Mouse (Mus musculus) CD8-positive naive resting alpha-beta T cell, adult 2 months (primary cell): ENCODE data around the gene Zfyve27.

Source experiments
- DNase-seq, 2 experiments: peaks; one replicate each; pipeline ENCODE4 v3.0.0; 2022; ENCODE audit warnings: low read depth in 2 of 2, low spot score in 2 of 2

The Zfyve27 gene

DNA sequence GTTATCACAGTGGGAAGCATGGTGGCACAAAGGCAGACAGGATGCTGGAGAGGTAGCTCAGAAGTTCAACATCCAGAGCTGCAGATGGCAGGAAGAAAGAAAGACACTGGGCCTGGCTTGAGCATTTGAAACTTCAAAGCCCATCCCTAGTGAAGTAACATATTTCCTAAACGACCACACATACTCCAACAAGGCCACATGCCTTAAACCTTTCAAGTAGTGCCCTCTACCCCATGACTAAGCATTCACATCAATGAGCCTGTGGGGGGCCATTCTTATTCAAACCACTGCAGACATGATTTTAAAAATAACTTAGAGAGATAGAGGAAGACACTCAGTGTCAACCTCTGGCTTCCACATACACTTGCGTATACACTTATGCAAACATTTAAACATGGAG is 21.0 kb upstream of the Zfyve27 start:
- no peak for DNase-seq

DNA sequence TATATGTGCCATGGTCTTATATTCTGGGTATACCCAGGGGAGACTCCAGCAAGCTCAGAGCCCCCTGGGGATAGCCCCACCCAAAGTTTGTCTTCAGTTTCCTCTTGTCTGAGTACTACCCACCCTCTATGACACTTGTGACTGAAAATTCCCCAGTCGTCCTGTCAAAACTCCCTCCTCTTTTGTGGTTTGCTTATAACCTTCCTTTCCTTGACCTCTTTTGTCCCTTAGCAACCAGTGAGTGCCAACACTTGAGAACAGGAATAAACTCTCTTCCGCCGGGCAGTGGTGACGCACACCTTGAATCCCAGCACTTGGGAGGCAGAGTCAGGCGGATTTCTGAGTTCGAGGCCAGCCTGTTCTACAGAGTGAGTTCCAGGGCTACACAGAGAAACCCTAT is 19.7 kb upstream of the Zfyve27 start:
- DNase-seq, result no peak

DNA sequence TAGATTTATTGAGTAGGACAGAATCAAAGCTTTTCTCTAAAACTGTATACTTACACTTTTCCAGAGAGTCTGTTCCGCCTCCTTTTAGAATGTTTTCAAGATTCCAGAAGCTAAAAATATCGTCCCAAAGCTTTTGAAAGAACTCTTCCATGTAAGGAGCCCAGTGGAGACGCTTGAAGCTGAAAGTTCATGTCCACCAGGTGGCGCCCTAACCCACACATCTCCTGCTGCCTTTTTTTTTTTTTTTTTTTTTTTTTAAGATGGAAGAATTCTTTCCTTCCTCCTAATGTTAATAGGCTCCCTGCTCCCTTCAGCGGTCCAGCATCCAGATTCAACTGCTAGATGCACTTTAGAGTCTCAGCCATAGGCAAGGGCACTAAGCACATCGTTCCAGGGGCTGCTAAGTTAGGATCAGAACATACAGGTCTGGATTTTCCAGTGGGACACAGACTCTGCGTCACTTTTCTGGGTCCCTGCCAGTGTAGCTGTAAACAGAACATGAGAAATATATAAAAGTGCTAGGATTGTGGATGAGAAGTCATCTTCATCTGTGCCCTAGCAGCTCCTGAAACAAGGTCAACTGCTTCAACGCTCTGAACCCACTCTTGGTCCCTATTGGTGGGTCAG is 19.1 kb upstream of the Zfyve27 start:
- peak; percentile 68 to 80 for DNase-seq

DNA sequence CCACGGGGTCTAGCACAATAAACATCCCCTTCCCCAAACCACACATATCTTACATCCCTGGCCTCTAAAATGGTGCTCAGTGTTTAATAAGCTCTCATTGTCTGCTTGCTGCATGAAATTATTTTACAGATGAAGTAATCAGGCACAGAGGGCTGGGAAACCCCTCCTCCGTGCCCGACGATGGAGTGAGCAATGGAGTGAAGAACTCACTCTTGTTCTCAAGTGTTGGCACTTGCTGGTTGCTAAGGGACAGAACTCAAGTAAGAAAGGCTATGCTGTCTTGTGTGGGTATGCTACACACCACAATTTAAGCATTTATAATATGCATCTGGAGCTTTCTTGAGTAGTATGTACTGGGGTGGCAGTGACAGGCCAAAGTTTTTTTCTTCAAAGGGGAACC is 18.5 kb upstream of the Zfyve27 start:
- DNase-seq, result no peak

DNA sequence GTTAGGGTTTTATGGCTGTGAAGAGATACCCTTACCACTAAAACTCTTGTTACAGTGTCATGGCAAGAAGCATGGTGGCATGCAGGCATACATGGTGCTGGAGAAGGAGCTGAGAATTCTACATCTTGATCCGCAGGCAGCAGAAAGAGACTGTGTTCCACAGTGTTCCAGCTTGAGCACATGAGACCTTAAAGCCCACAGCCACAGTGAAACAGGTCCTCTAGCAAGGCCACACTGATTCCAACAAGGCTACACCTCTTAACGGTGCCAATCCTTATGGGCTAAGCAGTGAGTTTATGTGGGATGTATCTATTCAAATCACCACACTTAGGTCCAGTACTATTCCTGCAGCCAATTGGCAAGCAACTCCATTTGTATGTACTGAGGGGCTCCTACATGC is 18.0 kb upstream of the Zfyve27 start:
- no peak for DNase-seq

DNA sequence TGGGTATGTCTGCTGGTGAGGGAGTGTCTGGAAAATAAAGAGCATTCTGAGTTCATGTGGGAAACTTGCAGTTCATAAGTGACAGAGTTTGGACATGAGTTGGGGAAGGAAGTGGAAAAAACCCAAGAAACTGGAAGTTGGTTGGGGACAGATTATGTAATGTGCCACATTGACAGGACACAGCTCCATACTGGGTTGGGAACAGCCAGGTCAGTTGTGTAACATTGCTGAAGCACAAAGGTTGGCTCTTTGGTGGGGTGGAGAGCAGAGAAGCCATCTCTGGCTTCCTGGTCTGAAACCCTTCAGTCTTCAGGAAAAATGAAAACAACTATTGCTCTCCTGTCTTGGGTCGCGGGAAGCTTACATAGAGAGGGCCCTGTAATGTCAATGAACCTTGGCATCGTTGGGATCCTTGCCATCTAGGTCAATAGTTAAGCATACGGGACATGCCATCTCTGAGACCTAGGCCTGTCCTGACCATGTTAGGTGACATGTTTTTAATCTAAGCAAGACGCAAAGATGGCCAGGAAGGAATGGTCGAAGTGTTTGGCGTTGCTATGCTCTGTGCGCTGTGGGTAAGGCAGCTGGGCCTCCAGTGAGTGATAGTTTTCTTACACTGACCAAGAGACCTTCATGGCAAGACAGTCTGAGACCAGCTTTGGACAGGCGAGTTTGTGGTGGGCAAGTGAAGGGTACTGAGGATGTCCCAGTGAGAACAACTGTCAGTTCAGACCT is 17.3 kb upstream of the Zfyve27 start:
- no peak for DNase-seq

DNA sequence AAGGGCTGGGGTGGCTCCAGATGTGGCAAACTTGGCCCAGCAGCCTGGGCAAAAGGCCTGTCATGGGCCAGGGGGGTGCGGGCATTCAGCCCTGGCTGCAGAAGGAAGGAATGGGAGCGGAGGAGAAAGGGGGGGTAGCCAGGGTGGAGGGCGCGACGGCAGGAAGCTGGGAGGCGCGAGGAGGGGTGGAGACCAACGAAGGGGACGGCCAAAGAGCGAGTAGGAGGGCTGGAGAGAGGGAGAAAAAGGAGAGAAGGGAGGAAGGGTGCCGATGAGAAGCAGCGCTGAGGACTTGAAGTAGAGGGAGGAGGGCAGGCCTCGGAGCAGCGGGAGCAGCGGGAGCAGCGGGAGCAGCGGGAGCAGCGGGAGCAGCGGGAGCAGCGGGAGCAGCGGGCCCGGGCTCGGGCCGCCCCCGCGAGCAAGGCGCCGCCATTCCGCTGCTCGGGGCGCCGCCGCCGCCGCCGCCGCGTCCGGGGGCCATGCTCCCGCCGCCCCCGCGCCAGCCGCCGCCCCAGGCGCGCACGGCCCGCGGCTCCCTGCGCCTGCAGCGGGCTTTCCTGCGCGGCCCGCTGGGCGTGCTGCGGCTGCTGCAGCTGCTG is 16.5 kb upstream of the Zfyve27 start, which contains the start of gene Marveld1:
Gene Marveld1 (plus strand): TSS at position 231 of the 599 bp plus-strand sequence.
- no peak for DNase-seq

DNA sequence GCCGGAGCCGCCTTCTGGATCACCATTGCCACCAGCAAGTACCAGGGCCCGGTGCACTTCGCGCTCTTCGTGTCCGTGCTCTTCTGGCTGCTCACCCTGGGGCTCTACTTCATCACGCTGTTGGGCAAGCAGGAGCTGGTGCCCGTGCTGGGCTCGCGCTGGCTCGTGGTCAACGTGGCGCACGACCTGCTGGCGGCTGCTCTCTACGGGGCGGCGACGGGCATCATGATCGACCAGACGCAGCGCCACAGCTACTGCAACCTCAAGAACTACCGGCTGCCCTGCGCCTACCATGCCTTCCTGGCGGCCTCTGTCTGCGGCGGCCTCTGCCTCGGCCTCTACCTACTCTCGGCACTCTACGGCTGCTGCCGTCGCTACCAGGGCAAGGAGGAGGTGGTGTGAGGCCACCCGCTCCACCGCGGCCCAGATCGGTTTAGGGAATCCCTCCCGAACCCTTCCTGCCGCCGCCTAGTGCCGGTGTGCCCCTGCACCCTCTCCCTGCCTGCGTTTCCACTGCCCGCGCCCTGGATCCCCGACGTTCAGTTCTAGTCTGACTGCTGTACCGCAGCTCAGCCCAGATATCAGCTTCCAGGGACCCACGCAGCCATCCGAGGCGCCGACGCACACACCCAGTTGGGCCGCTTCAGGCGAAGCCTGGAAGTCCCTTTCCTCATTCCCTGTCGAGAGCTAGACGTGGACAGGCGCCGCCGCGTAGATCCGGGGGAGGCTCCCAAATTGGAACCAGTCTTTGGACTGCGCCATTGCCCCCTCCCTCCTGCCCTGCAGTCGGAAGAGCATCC is 15.8 kb upstream of the Zfyve27 start:
- DNase-seq, result peak; percentile 19 to 31

DNA sequence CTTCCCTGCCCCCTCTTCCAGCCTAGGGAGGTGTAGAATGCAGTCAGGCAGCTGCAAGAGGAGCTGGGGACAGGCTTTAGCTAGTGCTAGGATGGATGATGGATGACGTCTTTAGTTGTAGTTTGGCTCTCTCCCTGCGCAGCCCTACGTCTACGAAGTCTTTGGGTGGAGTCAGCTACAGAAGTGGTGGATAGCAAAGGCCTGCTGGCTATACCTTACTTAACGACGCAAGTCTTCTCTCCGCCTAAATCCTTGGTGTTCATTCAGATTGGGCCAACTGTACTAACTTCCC is 15.2 kb upstream of the Zfyve27 start:
- DNase-seq, result no peak

DNA sequence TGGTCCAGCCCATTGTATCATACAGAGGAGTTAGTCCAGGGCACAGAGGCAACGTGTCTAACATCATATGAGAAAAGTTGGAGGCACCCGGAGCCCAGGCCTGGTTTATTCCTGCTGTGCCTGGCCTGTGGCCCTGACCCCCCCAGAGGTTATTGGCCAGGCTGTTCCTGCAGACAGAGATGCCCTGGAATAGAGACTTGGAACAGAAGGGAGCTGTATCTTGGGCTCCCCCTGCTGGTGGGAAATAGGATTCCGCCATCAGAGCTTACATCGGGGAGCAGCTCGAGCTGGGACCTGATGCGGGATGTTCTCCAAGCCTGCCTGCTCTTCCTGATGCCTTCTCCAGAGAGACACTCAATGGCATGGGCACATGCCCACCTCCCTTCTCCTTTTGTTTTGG is 11.8 kb upstream of the Zfyve27 start:
- peak; percentile 69 to 73 for DNase-seq

DNA sequence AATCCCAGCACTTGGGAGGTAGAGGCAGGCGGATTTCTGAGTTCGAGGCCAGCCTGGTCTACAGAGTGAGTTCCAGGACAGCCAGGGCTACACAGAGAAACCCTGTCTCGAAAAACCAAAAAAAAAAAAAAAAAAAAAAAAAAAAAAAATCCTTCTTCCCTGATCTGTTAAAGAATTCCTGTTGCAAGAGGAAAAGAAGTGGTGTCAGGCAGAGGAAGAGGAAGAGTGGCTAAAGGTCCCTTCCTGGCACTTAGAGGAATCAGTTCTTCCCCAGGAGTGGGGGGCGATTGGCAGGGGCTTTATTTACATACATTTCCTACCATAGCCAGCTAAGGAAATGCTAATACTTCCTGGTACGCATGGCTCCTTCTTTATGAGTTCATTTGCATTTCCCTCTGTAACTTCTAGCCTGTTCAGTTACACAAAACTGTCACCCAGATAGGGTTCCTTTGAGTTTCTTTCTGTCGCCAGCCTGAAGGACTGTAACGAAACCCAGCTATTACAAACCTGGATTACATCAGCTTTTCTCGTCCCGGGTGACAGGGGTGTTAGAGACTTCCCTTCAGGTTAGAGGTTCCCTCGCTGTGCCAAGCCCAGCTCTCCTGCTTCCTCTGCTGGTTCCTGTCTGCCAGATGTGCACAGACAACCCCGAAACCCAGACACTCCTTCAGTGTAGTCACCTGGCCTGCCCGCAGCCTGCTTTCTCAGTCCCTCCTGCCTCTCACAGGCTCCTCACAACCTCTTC is 6.1 kb upstream of the Zfyve27 start:
- no peak for DNase-seq

DNA sequence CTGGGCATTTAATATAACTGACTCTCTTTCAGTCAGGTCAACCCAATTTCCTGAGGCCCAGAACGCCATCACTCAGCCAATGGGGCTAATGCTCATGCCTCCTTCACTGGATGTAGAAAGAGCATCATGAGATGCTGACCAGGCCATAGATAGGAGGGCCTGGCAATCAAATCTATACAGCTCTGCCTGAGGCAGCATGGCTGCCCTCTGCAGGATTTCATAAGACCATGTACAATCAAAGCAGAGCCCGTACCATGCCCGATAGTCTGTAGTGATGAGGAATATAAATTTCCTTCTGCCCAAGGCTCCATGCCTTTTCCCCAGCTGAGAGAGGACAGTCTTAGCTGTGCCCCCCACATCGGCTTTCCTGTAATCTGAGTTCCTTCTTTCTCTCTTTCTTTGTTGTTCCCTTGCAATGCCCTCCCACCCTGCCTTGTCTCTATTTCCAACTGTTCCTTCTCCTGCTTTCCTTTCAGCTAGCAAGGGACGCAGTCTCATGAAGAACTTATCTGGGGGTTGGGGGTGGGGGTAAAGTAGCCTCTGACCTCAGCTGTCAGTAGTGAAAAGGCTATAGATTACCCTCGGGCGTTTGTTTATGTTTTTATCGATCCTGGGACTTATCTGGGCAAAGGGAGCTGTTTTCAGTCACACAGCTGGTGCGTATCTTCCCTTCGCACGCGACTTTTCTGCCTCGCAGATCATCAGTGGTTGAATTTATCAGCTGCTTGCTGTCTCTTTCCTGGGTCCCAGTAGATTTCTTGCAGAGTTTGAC is 5.3 kb upstream of the Zfyve27 start:
- DNase-seq, result no peak

DNA sequence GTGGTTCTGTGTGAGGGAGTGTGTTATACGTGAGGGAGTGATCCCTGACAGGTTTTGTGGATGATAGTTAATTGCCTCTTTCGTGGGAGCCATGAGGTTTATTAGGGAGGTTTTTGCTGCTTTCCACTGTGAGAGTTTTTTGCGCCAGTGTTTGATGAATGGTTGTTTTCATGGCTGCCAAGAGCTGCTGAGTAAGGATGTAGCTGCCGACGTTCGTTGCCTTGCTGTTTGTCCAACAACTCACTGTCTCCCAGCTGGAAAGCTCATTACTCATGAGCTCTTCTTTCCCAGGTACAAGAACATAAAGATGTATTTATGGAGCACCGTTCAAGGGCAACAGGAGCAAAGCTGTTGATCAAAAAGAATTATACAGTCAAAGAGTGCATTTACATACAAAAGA is 437 bp downstream of the Zfyve27 start:
- no peak for DNase-seq

DNA sequence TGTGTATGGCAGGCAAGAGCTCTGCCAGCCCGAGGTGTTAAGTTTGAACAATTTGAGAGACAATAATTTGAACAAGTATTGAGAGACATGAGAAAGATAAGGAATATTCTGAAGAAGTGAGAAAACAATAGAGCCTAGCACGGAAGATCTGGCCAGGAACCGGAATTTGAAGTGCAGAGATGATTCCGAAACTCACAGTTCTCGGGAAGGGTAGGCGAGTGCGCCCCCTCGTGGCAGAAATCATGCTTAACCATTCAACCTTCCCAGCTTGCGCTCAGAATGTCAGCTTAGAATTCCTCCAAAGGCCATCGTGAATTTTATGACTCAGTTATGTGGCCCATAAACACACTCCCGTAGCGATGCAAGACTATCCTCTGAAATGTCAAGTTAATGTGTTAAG is 2.4 kb downstream of the Zfyve27 start:
- peak; percentile 78 to 83 for DNase-seq

DNA sequence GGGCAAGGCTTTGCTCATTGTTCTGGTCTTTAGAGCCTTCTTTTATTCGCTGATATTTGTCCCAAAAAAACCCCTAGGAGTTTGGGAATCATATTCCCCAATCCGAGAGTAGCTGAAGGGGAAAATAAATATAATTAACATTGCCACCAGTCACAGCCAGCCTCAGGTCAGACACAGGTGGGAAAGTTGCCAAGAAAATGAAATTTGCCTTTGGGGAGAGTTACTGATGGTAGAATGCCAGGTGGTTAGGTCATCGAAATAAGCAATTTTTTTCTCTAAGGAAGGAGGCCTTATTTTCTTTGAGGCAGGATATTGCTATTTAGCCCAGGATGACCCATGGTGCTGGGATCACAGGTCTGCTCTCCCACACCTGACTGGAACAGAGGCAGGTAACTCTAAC is 3.0 kb downstream of the Zfyve27 start:
- no peak for DNase-seq

DNA sequence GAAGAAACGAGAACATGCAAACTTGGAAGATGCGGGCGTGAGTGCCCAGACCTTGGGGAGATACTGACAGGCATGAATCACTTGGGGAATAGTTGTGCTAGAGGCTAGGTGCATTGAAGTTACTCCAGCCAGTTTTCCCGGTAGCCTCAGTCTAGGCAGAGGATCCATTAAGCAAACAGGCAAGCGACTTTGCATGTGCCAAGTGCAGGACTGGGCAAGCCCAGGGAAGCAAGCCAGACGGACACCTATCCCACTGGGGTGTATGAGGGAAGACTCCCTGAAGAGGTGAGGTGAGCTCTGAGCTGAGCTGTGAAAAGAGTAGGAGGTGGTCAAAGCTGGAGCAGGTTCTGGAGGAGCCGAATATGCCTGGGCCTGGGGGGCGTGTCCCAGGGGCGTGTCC is 3.7 kb downstream of the Zfyve27 start:
- no peak for DNase-seq

DNA sequence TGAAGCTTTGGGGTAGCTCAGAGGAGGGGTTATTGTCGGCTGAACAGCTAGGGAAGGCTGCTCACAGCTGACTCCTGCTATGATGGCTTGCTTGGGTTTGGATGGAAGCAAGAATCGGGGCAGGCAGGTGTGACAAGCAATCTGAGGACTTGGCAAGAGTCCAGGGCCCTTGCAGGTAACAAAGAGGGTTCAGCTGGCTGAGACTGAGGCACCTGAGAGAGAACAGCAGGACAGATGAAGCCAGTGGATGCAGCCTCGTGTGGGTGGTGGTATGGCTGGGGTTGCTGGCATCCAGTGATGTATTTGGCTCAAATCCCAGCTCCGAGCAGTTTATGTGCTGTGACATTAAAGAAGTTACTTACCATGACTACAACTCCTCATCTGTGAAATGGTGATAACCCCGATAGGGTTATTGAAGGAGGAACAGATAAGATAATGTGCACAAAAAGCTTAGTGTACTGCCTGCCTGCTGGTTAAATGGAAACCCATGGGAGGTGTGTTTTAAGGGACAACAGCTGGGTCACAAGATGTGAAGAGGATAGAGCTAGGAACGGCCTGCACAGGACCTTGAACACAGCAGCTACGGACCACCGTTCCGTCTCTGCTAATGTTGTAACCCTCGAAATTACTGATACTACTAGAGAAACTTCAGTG is 5.7 kb downstream of the Zfyve27 start:
- no peak for DNase-seq

DNA sequence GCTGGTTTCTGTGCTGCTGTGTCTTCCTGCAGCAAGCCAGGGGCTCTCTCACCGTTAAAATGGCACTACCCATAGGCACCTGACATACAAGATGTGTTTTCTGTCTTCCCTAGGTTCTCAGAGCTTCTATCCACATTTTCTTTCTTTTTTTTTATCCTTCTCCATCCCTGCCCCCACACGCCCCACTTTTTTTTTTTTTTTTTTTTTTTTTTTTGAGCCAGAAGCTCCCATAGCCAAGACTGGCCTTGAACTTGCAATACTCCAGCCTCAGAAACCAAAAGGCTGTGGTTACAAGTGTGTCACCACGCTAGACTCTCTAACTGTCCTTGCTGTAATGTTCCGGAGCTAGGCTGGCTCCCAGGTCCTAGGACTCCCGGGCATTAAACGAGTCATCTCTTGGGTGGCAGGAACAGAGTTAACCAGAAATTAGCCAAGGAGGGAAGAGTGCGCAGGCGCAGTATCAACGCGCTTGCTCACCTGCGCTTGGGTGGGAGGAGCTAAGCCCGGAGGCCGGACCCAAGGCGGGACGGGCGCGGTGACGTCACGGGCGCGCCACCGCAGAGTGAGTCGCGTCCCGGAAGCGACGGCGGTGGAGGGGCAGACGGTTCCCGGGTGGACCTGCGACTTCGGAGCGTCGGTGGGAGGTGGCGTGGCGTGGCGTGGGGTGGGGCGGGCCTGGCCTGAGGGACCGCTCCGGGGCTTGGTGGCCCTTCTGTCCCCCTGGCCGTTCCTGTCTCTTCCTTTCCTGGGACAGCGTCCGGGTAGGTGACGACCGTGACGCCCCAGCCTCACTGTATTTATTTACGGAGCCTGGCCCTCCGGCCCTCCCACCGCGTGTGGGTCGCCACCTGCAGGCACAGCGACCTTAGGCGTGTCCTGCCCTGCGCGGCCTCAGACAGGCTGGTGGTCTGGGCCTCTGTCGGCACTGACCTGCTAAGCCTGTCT is 6.5 kb downstream of the Zfyve27 start:
- DNase-seq, result peak; percentile 88 to 92

DNA sequence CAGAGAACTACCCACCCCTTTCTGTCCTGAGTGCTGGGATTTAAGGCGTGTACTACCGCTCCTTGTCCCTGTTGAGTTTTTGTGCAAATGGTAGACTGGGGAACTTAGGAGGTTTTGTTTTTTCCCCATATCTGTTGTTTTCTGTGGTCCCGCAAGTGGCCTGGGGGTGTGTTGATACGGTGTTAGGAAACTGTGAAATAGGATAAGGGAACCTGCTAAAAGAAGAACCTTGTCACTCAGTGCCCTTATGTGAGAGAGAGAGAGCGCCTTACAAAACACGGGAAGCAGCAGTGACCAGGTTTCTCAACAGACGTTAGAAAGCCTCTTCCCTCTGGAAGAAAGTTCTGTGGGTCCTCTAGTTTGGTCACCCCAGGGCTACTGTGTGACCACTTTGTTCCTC is 13.1 kb downstream of the Zfyve27 start:
- DNase-seq, result no peak
